Mouse (Mus musculus) hindbrain, embryonic 16.5 days (tissue): Measurements from ENCODE around the gene Best1. TPM values are rescaled to one million over a fixed set of nuclear protein-coding genes. Genes with fewer than 3 reads are reported as not detected.

ENCODE experiments used
- ATAC-seq: fragments of 200-750 bp; cut with Nextera tagmentation; 2 replicates; pipeline ENCODE4 v1.8.0; 2017; ENCODE audit warnings: moderate TSS enrichment, moderate library complexity
- H3K27ac ChIP-seq: fragments of 300-500 bp; sonication (generic); 2 replicates; pipeline ENCODE4 v1.5.1; 2014; ENCODE audit warnings: low read depth, mild to moderate bottlenecking, control low read depth, low read length, moderate library complexity
- H3K27me3 ChIP-seq: fragments of 300-500 bp; sonication (generic); replicated peaks from 2 replicates; pipeline ENCODE4 v1.6.1; 2014; ENCODE audit warnings: low read length; ENCODE audit not compliant: control insufficient read depth, insufficient read depth
- H3K36me3 ChIP-seq: fragments of 300-500 bp; sonication (generic); 2 replicates; pipeline ENCODE4 v1.6.1; 2014; ENCODE audit warnings: mild to moderate bottlenecking, low read length, moderate library complexity, mixed read lengths; ENCODE audit not compliant: control insufficient read depth, insufficient read depth
- H3K4me1 ChIP-seq: fragments of 300-500 bp; sonication (generic); 2 replicates; pipeline ENCODE4 v1.6.1; 2014; ENCODE audit warnings: low read depth, low read length; ENCODE audit not compliant: control insufficient read depth, insufficient read depth
- H3K4me2 ChIP-seq: fragments of 300-500 bp; sonication (generic); 2 replicates; pipeline ENCODE4 v1.6.1; 2014; ENCODE audit warnings: mild to moderate bottlenecking, low read length, control low read depth, moderate library complexity
- H3K4me3 ChIP-seq: fragments of 300-500 bp; sonication (generic); 2 replicates; pipeline ENCODE4 v1.5.1; 2014; ENCODE audit warnings: mild to moderate bottlenecking, low read length, control low read depth, moderate library complexity
- H3K9ac ChIP-seq: fragments of 300-500 bp; sonication (generic); 2 replicates; pipeline ENCODE4 v1.6.1; 2014; ENCODE audit warnings: low read depth, mild to moderate bottlenecking, control low read depth, low read length, moderate library complexity
- H3K9me3 ChIP-seq: fragments of 300-500 bp; sonication (generic); 2 replicates; pipeline ENCODE4 v1.6.1; 2014; ENCODE audit warnings: mild to moderate bottlenecking, low read length, moderate library complexity; ENCODE audit not compliant: control insufficient read depth
- WGBS: fragments of 180-500 bp; shearing (Covaris S2); extraction: QIAGEN DNeasy Blood & Tissue Kit; methylation state at CpG from one replicate; pipeline ENCODE4 v1.1.7; 2014; 5-methylcytosine and 5-hydroxymethylcytosine counted together
- polyA plus RNA-seq: library from polyadenylated mRNA; unstranded; fragments of >200 nt; fragmentation: Nextera tagmentation; extraction: Ambion mirVana; gene quantifications from 2 replicates; pipeline ENCODE4 v1.2.1, GENCODE M21; 2015

Gene Best1
- polyA plus RNA-seq, 1 experiment from 2014 or later = 3.2 TPM

DNA sequence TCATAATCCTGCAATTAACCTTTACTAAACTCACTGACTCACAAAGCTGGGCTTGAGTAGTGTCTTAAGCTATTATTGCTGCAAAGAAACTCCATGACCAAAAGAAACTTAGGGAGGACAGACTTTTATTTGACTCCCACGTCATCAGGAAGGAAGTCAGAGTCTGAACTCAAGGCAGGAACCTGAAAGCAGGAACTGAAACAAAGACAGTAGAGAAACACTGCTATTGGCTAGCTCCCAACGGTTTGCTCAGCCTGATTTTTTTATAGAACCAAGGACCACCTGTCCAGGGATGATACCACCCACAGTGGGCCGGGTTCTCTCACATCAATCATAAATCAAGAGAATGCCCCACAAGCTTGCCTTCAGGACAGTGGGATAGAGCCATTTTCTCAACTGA, 49.0 kb downstream of the Best1 start:
- H3K4me2 ChIP-seq = no peak overlapping the region
- H3K9me3 ChIP-seq = no peaks in the 10 kb centered on the region
- H3K4me3 ChIP-seq = no peak overlapping the region
- no peaks in the 10 kb centered on the region for H3K36me3 ChIP-seq
- no peak for ATAC-seq
- H3K4me1 ChIP-seq = peaks cover 2% of the 10 kb centered on the region; the same call in 1 of the 2 replicates
- H3K9ac ChIP-seq = no peak overlapping the region
- no peak overlapping the region for H3K27ac ChIP-seq
- 81% methylated on average over 3 of the region's 3 CpGs for WGBS
- H3K27me3 ChIP-seq = no peaks in the 10 kb centered on the region

DNA sequence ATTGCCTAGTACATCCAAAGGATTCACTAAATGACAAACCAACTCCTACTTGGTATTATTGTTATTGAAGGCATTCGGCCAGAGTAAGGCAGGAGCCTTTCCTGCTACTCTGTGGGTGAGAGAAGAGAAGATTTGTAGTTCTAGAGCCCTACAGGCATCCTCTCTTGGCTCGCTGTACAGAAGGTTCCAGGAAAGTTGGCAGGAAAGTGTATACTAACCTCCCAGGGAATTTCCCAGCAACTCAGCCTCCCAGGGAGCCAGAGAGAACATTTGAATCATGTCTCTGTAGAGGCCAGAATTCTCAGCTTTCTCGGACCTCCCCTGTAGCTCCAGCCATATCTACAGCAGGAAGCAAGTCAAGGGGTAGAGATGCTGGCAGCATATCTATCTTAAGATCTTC, 54.4 kb downstream of the Best1 start:
- no peaks in the 10 kb centered on the region for H3K27me3 ChIP-seq
- 81% methylated on average over 3 of the region's 3 CpGs for WGBS
- no peaks in the 10 kb centered on the region for H3K4me1 ChIP-seq
- no peak overlapping the region for H3K9ac ChIP-seq
- H3K27ac ChIP-seq = no peak overlapping the region
- no peaks in the 10 kb centered on the region for H3K9me3 ChIP-seq
- H3K36me3 ChIP-seq = no peaks in the 10 kb centered on the region
- ATAC-seq = no peak
- no peak overlapping the region for H3K4me2 ChIP-seq
- H3K4me3 ChIP-seq = no peak overlapping the region

DNA sequence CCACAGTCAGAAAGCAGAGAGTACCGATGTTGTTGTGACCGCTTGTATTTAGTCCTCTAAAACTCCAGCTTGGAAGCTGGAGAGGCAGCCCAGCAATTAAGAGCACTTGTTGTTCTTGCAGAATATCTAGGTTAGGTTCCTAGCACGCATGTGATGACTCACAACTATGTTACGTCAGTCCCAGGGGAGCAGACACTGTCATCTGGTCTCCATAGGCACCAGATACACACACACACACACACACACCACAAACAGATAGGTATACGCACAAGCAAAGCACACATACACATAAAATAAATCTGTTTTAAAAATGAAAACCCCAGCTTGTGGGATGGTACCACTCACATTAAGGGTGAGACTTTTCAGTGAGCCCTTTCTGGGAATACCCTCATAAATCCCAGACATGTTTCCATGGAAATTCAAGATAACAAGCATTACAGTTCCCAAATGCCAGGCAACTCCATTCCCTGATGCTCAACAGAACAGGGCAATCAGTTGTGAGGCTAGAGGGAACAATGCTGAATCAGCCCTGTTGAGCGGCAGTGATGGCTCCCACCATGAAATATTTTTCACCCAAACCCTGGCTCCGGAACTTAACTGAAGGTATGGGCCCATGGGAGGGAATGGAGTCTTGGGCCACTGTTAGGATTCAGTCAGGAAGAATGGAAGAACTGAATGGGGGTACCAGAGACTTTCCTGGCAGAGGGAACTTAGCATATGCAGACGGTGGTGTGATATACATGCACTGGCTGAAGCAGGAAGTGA, 55.5 kb downstream of the Best1 start:
- Histone ChIP-seq H3K9me3 (no peaks in the 10 kb centered on the region), H3K4me2 (no peak overlapping the region), H3K27me3 (no peaks in the 10 kb centered on the region), H3K27ac (no peak overlapping the region), H3K36me3 (no peaks in the 10 kb centered on the region), H3K4me1 (no peaks in the 10 kb centered on the region), H3K9ac (no peak overlapping the region), H3K4me3 (no peak overlapping the region)
- 91% methylated on average over 8 of the region's 8 CpGs for WGBS
- ATAC-seq = no peak

DNA sequence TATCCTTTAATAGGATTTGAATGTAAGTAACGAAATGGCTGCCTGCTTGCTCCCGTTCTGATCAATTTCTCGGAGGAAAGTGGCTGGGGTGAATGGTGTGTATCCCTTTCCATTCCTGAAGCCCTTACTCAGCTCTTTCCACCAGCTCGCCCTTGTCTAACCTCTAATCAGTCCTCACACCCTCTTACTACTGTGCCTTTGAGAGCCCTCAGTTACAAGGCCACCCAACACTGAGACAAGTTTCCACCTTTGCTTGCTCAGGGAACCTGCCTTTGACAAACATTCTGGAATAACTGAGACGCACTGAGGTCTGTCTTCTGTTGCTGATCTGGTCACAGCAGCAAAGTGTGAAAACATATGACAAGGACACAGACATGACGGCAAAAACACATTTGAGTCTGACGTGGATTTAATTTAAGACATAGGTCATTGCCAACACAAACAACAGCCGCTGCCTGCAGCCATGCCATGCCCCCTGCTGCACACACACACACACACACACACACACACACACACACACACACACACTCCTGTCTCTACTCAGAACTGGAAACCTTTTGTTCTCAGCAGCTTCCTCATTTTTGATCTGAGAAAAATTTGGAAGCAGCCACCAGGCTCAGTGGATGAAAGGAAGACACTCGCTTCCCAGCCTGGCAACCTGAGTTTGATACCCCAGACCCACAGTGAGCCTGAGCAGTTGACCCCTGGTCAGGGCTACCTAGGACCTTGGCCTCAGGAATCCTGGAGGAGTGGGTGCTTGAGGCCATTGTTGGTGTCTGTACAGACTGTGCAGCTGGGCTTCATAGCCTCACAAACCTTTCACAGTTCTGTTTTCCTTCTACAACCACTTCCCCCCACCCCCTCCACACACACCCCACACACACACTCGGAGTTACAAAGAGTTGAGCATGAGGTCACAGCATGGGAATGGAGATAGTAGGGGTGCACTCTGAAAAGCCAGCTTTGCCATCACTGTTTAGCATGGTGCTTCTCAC, 58.6 kb downstream of the Best1 start:
- no peak overlapping the region for H3K4me3 ChIP-seq
- H3K27me3 ChIP-seq = no peaks in the 10 kb centered on the region
- no peak overlapping the region for H3K9ac ChIP-seq
- no peaks in the 10 kb centered on the region for H3K36me3 ChIP-seq
- H3K4me1 ChIP-seq = no peaks in the 10 kb centered on the region; the same call in 1 of the 2 replicates
- ATAC-seq = no peak
- 66% methylated on average over 10 of the region's 10 CpGs for WGBS
- H3K27ac ChIP-seq = no peak overlapping the region
- H3K9me3 ChIP-seq = no peaks in the 10 kb centered on the region
- H3K4me2 ChIP-seq = no peak overlapping the region

DNA sequence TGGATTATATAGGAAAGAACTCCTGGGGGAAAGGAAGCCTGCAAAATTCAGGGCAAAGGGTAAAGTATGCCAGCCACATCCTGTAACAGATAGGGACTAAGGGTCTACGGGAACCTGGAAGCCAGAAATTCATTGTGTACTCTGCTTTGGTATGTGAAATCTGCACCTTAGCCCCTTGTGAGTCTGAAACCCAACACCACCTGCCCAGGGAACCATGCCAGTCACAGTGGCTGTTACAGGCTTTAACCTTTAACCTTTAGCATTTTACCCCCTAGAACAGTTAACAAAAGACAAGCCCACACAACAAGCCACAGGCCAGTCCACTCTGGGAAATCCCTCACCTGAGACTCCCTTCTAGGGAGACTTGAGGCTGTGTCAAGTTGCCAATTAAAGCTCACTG, 59.6 kb downstream of the Best1 start:
- no peaks in the 10 kb centered on the region for H3K9me3 ChIP-seq
- 100% methylated on average over 1 of the region's 1 CpGs for WGBS
- H3K4me3 ChIP-seq = no peak overlapping the region
- no peaks in the 10 kb centered on the region for H3K36me3 ChIP-seq
- no peaks in the 10 kb centered on the region; the same call in 1 of the 2 replicates for H3K4me1 ChIP-seq
- H3K27me3 ChIP-seq = no peaks in the 10 kb centered on the region
- no peak for ATAC-seq
- H3K9ac ChIP-seq = no peak overlapping the region
- H3K4me2 ChIP-seq = no peak overlapping the region
- no peak overlapping the region for H3K27ac ChIP-seq

DNA sequence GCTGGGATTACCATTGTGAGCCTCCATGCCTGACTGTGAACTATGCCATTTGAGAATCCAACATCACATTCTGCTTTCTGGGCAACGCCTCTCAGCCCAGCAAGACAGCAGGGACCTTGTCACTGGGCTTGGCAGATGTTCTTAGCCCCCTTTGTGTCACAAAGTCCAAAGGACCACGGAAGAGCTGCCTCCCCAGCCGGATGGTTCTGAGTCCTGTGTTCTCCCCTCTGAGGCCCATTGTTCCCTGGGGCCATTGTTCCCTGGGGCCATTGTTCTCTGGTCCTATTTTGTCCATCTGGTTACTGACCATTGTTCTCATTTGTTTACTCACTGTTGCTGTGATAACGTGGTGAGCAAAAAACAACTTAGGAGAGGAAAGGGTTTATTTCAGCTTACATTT, 60.5 kb downstream of the Best1 start:
- Histone ChIP-seq H3K4me1 (no peaks in the 10 kb centered on the region; the same call in 1 of the 2 replicates), H3K4me3 (no peak overlapping the region), H3K27me3 (no peaks in the 10 kb centered on the region), H3K27ac (no peak overlapping the region), H3K9ac (no peak overlapping the region), H3K4me2 (no peak overlapping the region), H3K9me3 (no peaks in the 10 kb centered on the region), H3K36me3 (no peaks in the 10 kb centered on the region)
- ATAC-seq = no peak
- 17% methylated on average over 4 of the region's 4 CpGs for WGBS

DNA sequence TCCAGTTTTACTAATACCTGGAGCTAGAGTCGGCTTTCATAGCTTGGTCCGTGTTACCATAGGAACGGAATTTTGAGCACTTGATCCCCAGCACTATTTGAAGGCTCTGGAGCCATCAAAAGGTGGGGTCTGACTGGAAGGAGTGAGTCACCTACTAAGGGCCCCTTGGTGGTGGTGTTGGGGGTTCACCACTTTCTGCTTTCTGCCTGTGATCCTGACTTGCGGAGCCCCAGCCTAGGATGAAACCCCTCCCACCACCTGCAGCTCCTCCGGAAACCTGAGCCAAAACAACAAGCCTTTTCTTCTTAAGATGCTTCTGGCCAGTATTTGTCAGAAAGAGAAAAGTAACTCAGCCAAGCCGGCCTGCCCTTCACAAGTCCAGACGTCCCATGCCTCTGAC, 61.6 kb downstream of the Best1 start:
- H3K36me3 ChIP-seq = no peaks in the 10 kb centered on the region
- WGBS = 67% methylated on average over 7 of the region's 7 CpGs
- H3K27me3 ChIP-seq = no peaks in the 10 kb centered on the region

DNA sequence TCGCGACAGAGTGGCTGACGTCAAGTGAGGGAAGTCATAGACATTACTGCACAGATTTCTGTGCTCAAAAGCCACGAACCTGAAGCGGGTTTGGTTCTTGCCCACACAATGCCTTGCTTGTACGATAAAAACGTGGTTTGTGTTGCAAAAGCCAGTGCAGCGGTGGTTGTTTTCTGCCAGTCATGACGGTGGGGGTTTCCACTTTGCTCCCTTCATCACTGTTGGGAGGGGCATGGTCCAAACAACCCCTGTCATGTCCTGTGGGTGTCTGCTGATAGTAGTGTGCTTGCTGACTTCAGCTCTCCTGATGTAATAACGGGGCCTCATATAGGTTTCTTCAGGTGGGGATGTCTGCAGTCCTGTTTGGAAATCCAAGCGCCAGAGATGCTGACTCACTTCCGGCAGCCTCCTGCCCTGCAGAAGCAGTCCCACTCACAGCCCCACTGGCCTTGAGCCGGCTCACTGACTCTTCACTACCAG, 62.6 kb downstream of the Best1 start:
- Histone ChIP-seq H3K27ac (no peak overlapping the region), H3K9me3 (no peaks in the 10 kb centered on the region), H3K4me3 (no peak overlapping the region), H3K27me3 (no peaks in the 10 kb centered on the region), H3K9ac (no peak overlapping the region), H3K4me1 (no peaks in the 10 kb centered on the region; the same call in 1 of the 2 replicates), H3K4me2 (no peak overlapping the region), H3K36me3 (no peaks in the 10 kb centered on the region)
- WGBS = 82% methylated on average over 13 of the region's 13 CpGs
- no peak for ATAC-seq

More for the DNA sequence above, 61.6 kb downstream of the Best1 start:
- ATAC-seq = no peak
- Histone ChIP-seq H3K9ac (no peak overlapping the region), H3K4me2 (no peak overlapping the region), H3K27ac (no peak overlapping the region), H3K9me3 (no peaks in the 10 kb centered on the region), H3K4me1 (no peaks in the 10 kb centered on the region; the same call in 1 of the 2 replicates), H3K4me3 (no peak overlapping the region)
